Mouse (Mus musculus) ovary, adult 2 months (tissue): Measurements from ENCODE around the gene Gm11565. TPM values are rescaled to one million over a fixed set of nuclear protein-coding genes. Genes with fewer than 3 reads are reported as not detected.

Experiments
- polyA plus RNA-seq: library from polyadenylated mRNA; depleted of rRNA; stranded (reverse); fragments of >200 nt; gene quantifications from 2 replicates; pipeline ENCODE4 v1.2.3, GENCODE M21; 2012; rRNA removed

The Gm11565 gene
- not detected in 2 replicates for polyA plus RNA-seq

GRCm38 (mm10) chr11:99914451-99914850 lies at the start of gene Gm11565:
Gene Gm11565 (plus strand): TSS chr11:99914751.

GRCm38 (mm10) chr11:99873089-99873488 lies 41.5 kb upstream of the Gm11565 start, which contains the start of gene Krtap9-1:
Gene Krtap9-1 (plus strand): TSS chr11:99873389.

DNA sequence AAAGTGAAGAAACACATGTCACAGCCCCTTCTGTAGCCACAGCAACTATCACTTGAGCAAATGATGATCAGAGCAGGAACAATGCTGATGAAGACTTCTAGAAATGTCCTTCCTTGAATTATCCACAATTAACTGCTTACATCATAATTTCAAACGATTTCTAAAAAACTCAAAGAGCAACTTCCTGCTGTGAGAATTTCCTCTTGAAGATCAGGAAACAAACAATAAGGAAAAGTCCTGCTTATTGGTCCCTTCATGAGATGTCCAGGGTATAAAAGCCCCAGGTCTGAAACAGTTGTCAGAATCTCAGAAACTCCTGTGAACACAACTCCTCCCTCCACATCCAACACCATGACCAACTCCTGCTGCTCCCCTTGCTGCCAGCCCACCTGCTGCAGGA lies 35.7 kb upstream of the Gm11565 start, which contains the start of gene Gm11567:
TSS of gene Gm11567 (plus strand) at position 301 of the 400 bp plus-strand sequence.

GRCm38 (mm10) chr11:99907620-99908019 lies 6.9 kb upstream of the Gm11565 start, which contains the start of gene Krtap31-1:
Gene Krtap31-1 (plus strand): TSS chr11:99907920.

GRCm38 (mm10) chr11:99935991-99936390 lies 21.4 kb downstream of the Gm11565 start, which contains the start of gene Krtap31-2:
Gene Krtap31-2 (plus strand): TSS chr11:99936291.

DNA sequence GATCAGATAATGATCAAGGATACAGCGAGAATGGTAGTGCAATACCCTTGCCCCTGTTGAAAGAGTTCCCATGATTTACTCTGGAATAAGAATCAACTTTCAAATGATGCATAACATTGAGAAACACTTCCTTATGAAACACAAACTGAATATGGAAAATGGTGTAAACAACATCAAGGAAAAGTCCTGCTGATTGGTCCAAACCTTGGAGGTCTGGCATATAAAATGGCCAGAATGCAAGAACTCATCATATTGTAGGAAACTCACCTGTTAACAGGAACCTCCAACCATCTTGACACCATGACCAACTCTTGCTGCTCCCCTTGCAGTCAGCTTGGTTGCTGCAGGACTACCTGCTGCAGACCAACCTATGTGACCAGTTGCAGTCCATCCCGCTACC lies 33.6 kb downstream of the Gm11565 start, which contains the start of gene Krtap9-5:
TSS of gene Krtap9-5 (plus strand) at position 301 of the 400 bp plus-strand sequence.

Other genes starting within 250 kb of the Gm11565 start
- 0.18 and 0.26 TPM in 2 replicates for gene Krtap4-6, start 248.8 kb upstream of the Gm11565 start, polyA plus RNA-seq
- gene Gm14190, start 224.0 kb upstream of the Gm11565 start, polyA plus RNA-seq = not detected in 2 replicates
- gene Gm14180, start 180.5 kb upstream of the Gm11565 start, polyA plus RNA-seq = not detected in 2 replicates
- gene Gm11595, start 141.8 kb upstream of the Gm11565 start, polyA plus RNA-seq = not detected in 2 replicates
- gene Krtap4-8, start 134.0 kb upstream of the Gm11565 start, polyA plus RNA-seq = not detected in 2 replicates
- not detected in 2 replicates for gene Krtap4-9, start 129.6 kb upstream of the Gm11565 start, polyA plus RNA-seq
- not detected in 2 replicates for gene Gm11596, start 121.3 kb upstream of the Gm11565 start, polyA plus RNA-seq
- gene Gm11569, start 115.8 kb upstream of the Gm11565 start, polyA plus RNA-seq = not detected in 2 replicates
- gene Gm11554, start 110.3 kb upstream of the Gm11565 start, polyA plus RNA-seq = not detected in 2 replicates
- not detected in 2 replicates for gene Krtap4-13, start 104.9 kb upstream of the Gm11565 start, polyA plus RNA-seq
- gene Gm11564, start 99.1 kb upstream of the Gm11565 start, polyA plus RNA-seq = not detected in 2 replicates
- gene 2300003K06Rik, start 76.7 kb upstream of the Gm11565 start, polyA plus RNA-seq = not detected in 2 replicates
- gene Krtap4-16, start 63.1 kb upstream of the Gm11565 start, polyA plus RNA-seq = not detected in 2 replicates
- not detected in 2 replicates for gene Gm11568, start 56.8 kb upstream of the Gm11565 start, polyA plus RNA-seq
- not detected in 2 replicates for gene Gm11559, start 50.3 kb upstream of the Gm11565 start, polyA plus RNA-seq
- gene Krtap9-1, start 41.4 kb upstream of the Gm11565 start, polyA plus RNA-seq = not detected in 2 replicates
- not detected in 2 replicates for gene Gm11567, start 35.6 kb upstream of the Gm11565 start, polyA plus RNA-seq
- gene Krtap31-1, start 6.8 kb upstream of the Gm11565 start, polyA plus RNA-seq = not detected in 2 replicates
- gene Krtap31-2, start 21.5 kb downstream of the Gm11565 start, polyA plus RNA-seq = not detected in 2 replicates
- not detected in 2 replicates for gene Krtap9-5, start 33.7 kb downstream of the Gm11565 start, polyA plus RNA-seq
- gene Krtap29-1, start 64.3 kb downstream of the Gm11565 start, polyA plus RNA-seq = not detected in 2 replicates
- gene Krtap16-1, start 71.8 kb downstream of the Gm11565 start, polyA plus RNA-seq = not detected in 2 replicates
- 0.23 TPM in 1 of 2 replicates, not detected in the other for gene Krtap17-1, start 79.2 kb downstream of the Gm11565 start, polyA plus RNA-seq
- not detected in 2 replicates for gene Krt33a, start 101.5 kb downstream of the Gm11565 start, polyA plus RNA-seq
- not detected in 2 replicates for gene Krt33b, start 115.1 kb downstream of the Gm11565 start, polyA plus RNA-seq
- gene Krt34, start 126.8 kb downstream of the Gm11565 start, polyA plus RNA-seq = not detected in 2 replicates
- not detected in 2 replicates for gene Krt31, start 135.8 kb downstream of the Gm11565 start, polyA plus RNA-seq
- not detected in 2 replicates for gene Krt32, start 173.5 kb downstream of the Gm11565 start, polyA plus RNA-seq
- 0.07 TPM in 1 of 2 replicates, not detected in the other for gene Krt35, start 181.5 kb downstream of the Gm11565 start, polyA plus RNA-seq
- gene Krt36, start 190.9 kb downstream of the Gm11565 start, polyA plus RNA-seq = 0.52 and 1.2 TPM in 2 replicates
- 1.1 and 1.3 TPM in 2 replicates for gene Krt13, start 206.8 kb downstream of the Gm11565 start, polyA plus RNA-seq
- gene Krt15, start 221.2 kb downstream of the Gm11565 start, polyA plus RNA-seq = 0.51 and 0.58 TPM in 2 replicates
- gene Krt19, start 233.9 kb downstream of the Gm11565 start, polyA plus RNA-seq = 323 and 438 TPM in 2 replicates